Mouse (Mus musculus): Measurements from ENCODE around the gene Gm6309. TPM values are rescaled to one million over a fixed set of nuclear protein-coding genes. Genes with fewer than 3 reads are reported as not detected.
"Not testable (repeated sequence)": the region's sequence is repeated elsewhere in the genome, so short reads cannot be mapped to it uniquely, and the experiment has no call there.

Gm6309 gene
- total RNA-seq (2021): not detected
- long read RNA-seq: 0 reads

GRCm38 (mm10) chr5:146170621-146171020 lies at the start of gene Gm6309:
Gm6309 (minus strand) TSS chr5:146170721.
- not testable (repeated sequence) for DNase-seq (ENCODE audit: low spot score in 2 of 2)

GRCm38 (mm10) chr5:146205537-146205936 lies 35.0 kb upstream of the Gm6309 start:
- no peak for DNase-seq (ENCODE audit: low spot score in 2 of 2)

GRCm38 (mm10) chr5:146203921-146204320 lies 33.4 kb upstream of the Gm6309 start:
- no peak for DNase-seq (ENCODE audit: low spot score in 2 of 2)

- DNase-seq (ENCODE audit: low spot score in 2 of 2): no peak
Measured at GRCm38 (mm10) chr5:146200580-146200979, 30.1 kb upstream of the Gm6309 start.

GRCm38 (mm10) chr5:146199540-146199939 lies 29.0 kb upstream of the Gm6309 start:
- DNase-seq (ENCODE audit: low spot score in 2 of 2): no peak

- no peak for DNase-seq (ENCODE audit: low spot score in 2 of 2)
Measured at GRCm38 (mm10) chr5:146199073-146199472, 28.6 kb upstream of the Gm6309 start.

GRCm38 (mm10) chr5:146193360-146193759 lies 22.8 kb upstream of the Gm6309 start:
- DNase-seq (ENCODE audit: low spot score in 2 of 2): no peak

- no peak for DNase-seq (ENCODE audit: low spot score in 2 of 2)
Measured at GRCm38 (mm10) chr5:146190501-146191269, 20.2 kb upstream of the Gm6309 start.

GRCm38 (mm10) chr5:146190093-146190492 lies 19.6 kb upstream of the Gm6309 start:
- no peak for DNase-seq (ENCODE audit: low spot score in 2 of 2)

- DNase-seq (ENCODE audit: low spot score in 2 of 2): no peak
Measured at GRCm38 (mm10) chr5:146188712-146189111, 18.2 kb upstream of the Gm6309 start.

GRCm38 (mm10) chr5:146188144-146188543 lies 17.6 kb upstream of the Gm6309 start:
- DNase-seq (ENCODE audit: low spot score in 2 of 2): no peak

- peak; percentile 64 to 72 for DNase-seq (ENCODE audit: low spot score in 2 of 2)
Measured at GRCm38 (mm10) chr5:146187441-146187840, 16.9 kb upstream of the Gm6309 start.

GRCm38 (mm10) chr5:146185204-146185603 lies 14.7 kb upstream of the Gm6309 start, which contains the start of gene 1700001J03Rik:
1700001J03Rik (minus strand) TSS chr5:146185304.
- DNase-seq (ENCODE audit: low spot score in 2 of 2): not testable (repeated sequence)

- DNase-seq (ENCODE audit: low spot score in 2 of 2): not testable (repeated sequence)
Measured at GRCm38 (mm10) chr5:146172744-146173143, 2.2 kb upstream of the Gm6309 start.

- DNase-seq (ENCODE audit: low spot score in 2 of 2): not testable (repeated sequence)
Measured at GRCm38 (mm10) chr5:146160439-146160838, 10.1 kb downstream of the Gm6309 start, which contains the start of gene Gm5565. Gm5565 (minus strand) TSS chr5:146160539.

- DNase-seq (ENCODE audit: low spot score in 2 of 2): not testable (repeated sequence)
Measured at GRCm38 (mm10) chr5:146158326-146158725, 12.2 kb downstream of the Gm6309 start.

- no peak for DNase-seq (ENCODE audit: low spot score in 2 of 2)
Measured at GRCm38 (mm10) chr5:146150454-146150853, 20.1 kb downstream of the Gm6309 start.

GRCm38 (mm10) chr5:146147903-146148302 lies 22.6 kb downstream of the Gm6309 start:
- DNase-seq (ENCODE audit: low spot score in 2 of 2): no peak

Other genes starting within 250 kb of the Gm6309 start
- not detected for gene Cyp3a25, start 161.1 kb downstream of the Gm6309 start, total RNA-seq (2021)
- not detected for gene Cyp3a59, start 91.5 kb downstream of the Gm6309 start, total RNA-seq (2021)
- not detected for gene Gm5565, start 10.2 kb downstream of the Gm6309 start, total RNA-seq (2021)
- 1 to 10 TPM; 1.1 TPM for gene 1700001J03Rik, start 14.6 kb upstream of the Gm6309 start, total RNA-seq (2021)
- gene Rnf6, start 50.8 kb upstream of the Gm6309 start, total RNA-seq (2021): 10 to 100 TPM; 42.1 to 45.4 TPM
- 10 to 100 TPM; 55.0 to 56.3 TPM for gene Cdk8, start 60.5 kb upstream of the Gm6309 start, total RNA-seq (2021)
- 10 to 100 TPM; 77.3 to 85.9 TPM for gene Wasf3, start 214.3 kb upstream of the Gm6309 start, total RNA-seq (2021)